Mouse (Mus musculus): ENCODE measurements around the gene Htr5b. TPM values are rescaled to one million over a fixed set of nuclear protein-coding genes. Genes with fewer than 3 reads are reported as not detected.

The Htr5b gene
- polyA plus RNA-seq, 2 experiments, result 0.44 to 0.62 TPM

DNA sequence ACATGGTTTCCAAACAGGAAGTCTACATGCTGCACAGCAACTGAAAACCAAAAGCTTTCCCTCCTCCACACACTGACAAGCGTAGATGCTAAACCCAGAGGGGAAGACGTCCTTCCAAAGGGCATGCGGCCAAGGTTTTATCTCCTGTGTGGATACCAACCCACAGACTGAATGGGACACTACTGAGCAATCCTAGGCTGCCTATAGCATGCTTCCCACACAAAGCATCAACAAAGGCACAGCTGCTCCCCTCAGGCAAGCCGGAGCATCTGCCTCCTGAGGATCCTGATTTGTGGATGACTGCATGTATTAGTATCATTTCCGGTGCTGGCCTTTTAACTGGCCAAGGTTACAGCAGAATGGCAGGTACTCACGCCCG, 23.2 kb upstream of the Htr5b start:
- no peaks in the 10 kb centered on the region for H3K4me1 ChIP-seq (ENCODE audit: control insufficient read depth, insufficient read depth, low read length)
- H3K36me3 ChIP-seq (ENCODE audit: control insufficient read depth, insufficient read depth, low read length), result peaks cover 59% of the 10 kb centered on the region
- 90% methylated on average over 7 of the region's 7 CpGs for WGBS
- no peak for TF ChIP-seq POLR2A (IDR thresholded peaks at IDR 0.05; ENCODE audit: borderline replicate concordance, extremely low read depth, insufficient read depth, insufficient read length)
- ATAC-seq (ENCODE audit: low FRiP score, low read depth) (no peak), DNase-seq (ENCODE audit: low spot score) (no peak)
- H3K27ac ChIP-seq (replicated peaks; ENCODE audit: low read depth, low read length), result no peak overlapping the region
- H3K4me2 ChIP-seq (replicated peaks; ENCODE audit: low read depth, low read length, severe bottlenecking), result no peak overlapping the region
- no peak overlapping the region for H3K4me3 ChIP-seq (replicated peaks; ENCODE audit: low read length)
- H3K9me3 ChIP-seq (ENCODE audit: control insufficient read depth, low read length), result no peaks in the 10 kb centered on the region
- no peaks in the 10 kb centered on the region for H3K27me3 ChIP-seq (ENCODE audit: control insufficient read depth, insufficient read depth, low read length)
- H3K9ac ChIP-seq (ENCODE audit: low read depth, low read length, severe bottlenecking), result no peak overlapping the region

- ATAC-seq (ENCODE audit: low FRiP score, low read depth) (no peak), DNase-seq (ENCODE audit: low spot score) (no peak)
- Histone ChIP-seq H3K4me1 (ENCODE audit: control insufficient read depth, insufficient read depth, low read length) (no peaks in the 10 kb centered on the region), H3K4me3 (replicated peaks; ENCODE audit: low read length) (no peak overlapping the region), H3K27me3 (ENCODE audit: control insufficient read depth, insufficient read depth, low read length) (no peaks in the 10 kb centered on the region), H3K9me3 (ENCODE audit: control insufficient read depth, low read length) (no peaks in the 10 kb centered on the region), H3K4me2 (replicated peaks; ENCODE audit: low read depth, low read length, severe bottlenecking) (no peak overlapping the region), H3K9ac (ENCODE audit: low read depth, low read length, severe bottlenecking) (no peak overlapping the region), H3K27ac (replicated peaks; ENCODE audit: low read depth, low read length) (no peak overlapping the region), H3K36me3 (ENCODE audit: control insufficient read depth, insufficient read depth, low read length) (peaks cover 54% of the 10 kb centered on the region)
- no peak for TF ChIP-seq POLR2A (IDR thresholded peaks at IDR 0.05; ENCODE audit: borderline replicate concordance, extremely low read depth, insufficient read depth, insufficient read length)
- 85% methylated on average over 16 of the region's 16 CpGs for WGBS
These were observed 22.7 kb upstream of the Htr5b start for GRCm38 (mm10) chr1:121550801-121551456.

GRCm38 (mm10) chr1:121549456-121549855, 21.2 kb upstream of the Htr5b start:
- Histone ChIP-seq H3K27me3 (ENCODE audit: control insufficient read depth, insufficient read depth, low read length) (no peaks in the 10 kb centered on the region), H3K9ac (ENCODE audit: low read depth, low read length, severe bottlenecking) (no peak overlapping the region), H3K9me3 (ENCODE audit: control insufficient read depth, low read length) (no peaks in the 10 kb centered on the region), H3K4me1 (ENCODE audit: control insufficient read depth, insufficient read depth, low read length) (no peaks in the 10 kb centered on the region), H3K36me3 (ENCODE audit: control insufficient read depth, insufficient read depth, low read length) (peaks cover 40% of the 10 kb centered on the region), H3K4me2 (replicated peaks; ENCODE audit: low read depth, low read length, severe bottlenecking) (no peak overlapping the region), H3K4me3 (replicated peaks; ENCODE audit: low read length) (no peak overlapping the region), H3K27ac (replicated peaks; ENCODE audit: low read depth, low read length) (no peak overlapping the region)
- no peak for TF ChIP-seq POLR2A (IDR thresholded peaks at IDR 0.05; ENCODE audit: borderline replicate concordance, extremely low read depth, insufficient read depth, insufficient read length)
- DNase-seq (ENCODE audit: low spot score) (no peak), ATAC-seq (ENCODE audit: low FRiP score, low read depth) (no peak)
- WGBS, result 74% methylated on average over 4 of the region's 4 CpGs

- TF ChIP-seq POLR2A (IDR thresholded peaks at IDR 0.05; ENCODE audit: borderline replicate concordance, extremely low read depth, insufficient read depth, insufficient read length), result no peak
- Histone ChIP-seq H3K27ac (replicated peaks; ENCODE audit: low read depth, low read length) (no peak overlapping the region), H3K9me3 (ENCODE audit: control insufficient read depth, low read length) (no peaks in the 10 kb centered on the region), H3K4me3 (replicated peaks; ENCODE audit: low read length) (no peak overlapping the region), H3K27me3 (ENCODE audit: control insufficient read depth, insufficient read depth, low read length) (no peaks in the 10 kb centered on the region), H3K9ac (ENCODE audit: low read depth, low read length, severe bottlenecking) (no peak overlapping the region), H3K4me1 (ENCODE audit: control insufficient read depth, insufficient read depth, low read length) (no peaks in the 10 kb centered on the region), H3K4me2 (replicated peaks; ENCODE audit: low read depth, low read length, severe bottlenecking) (no peak overlapping the region), H3K36me3 (ENCODE audit: control insufficient read depth, insufficient read depth, low read length) (peaks cover 34% of the 10 kb centered on the region)
- ATAC-seq (ENCODE audit: low FRiP score, low read depth), result no peak
- WGBS, result 91% methylated on average over 4 of the region's 4 CpGs
- no peak for DNase-seq (ENCODE audit: low spot score)
These were observed 20.4 kb upstream of the Htr5b start for GRCm38 (mm10) chr1:121548667-121549066.

DNA sequence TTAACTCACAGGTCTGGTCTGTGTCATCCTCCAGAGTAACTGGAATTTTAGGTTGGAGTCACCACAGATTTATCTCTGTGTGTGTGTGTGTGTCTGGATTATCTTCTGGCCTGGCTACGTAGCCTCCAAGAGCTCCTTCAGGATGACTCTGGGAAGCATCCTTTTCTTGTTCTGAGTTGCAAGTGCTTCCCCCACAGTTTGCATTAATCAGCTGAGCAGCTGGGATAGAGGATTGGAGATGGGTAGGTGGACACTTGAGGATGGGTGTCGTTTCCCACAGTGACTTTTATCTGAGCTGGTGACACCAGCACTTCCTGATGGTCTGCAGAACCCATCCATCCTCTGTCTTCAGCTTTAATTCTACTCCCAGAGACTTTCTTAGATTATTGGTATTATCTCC, 18.6 kb upstream of the Htr5b start:
- H3K27ac ChIP-seq (replicated peaks; ENCODE audit: low read depth, low read length), result no peak overlapping the region
- TF ChIP-seq POLR2A (IDR thresholded peaks at IDR 0.05; ENCODE audit: borderline replicate concordance, extremely low read depth, insufficient read depth, insufficient read length), result no peak
- DNase-seq (ENCODE audit: low spot score) (no peak), ATAC-seq (ENCODE audit: low FRiP score, low read depth) (no peak)
- H3K36me3 ChIP-seq (ENCODE audit: control insufficient read depth, insufficient read depth, low read length), result peaks cover 19% of the 10 kb centered on the region
- no peak overlapping the region for H3K9ac ChIP-seq (ENCODE audit: low read depth, low read length, severe bottlenecking)
- no peaks in the 10 kb centered on the region for H3K27me3 ChIP-seq (ENCODE audit: control insufficient read depth, insufficient read depth, low read length)
- no peak overlapping the region for H3K4me3 ChIP-seq (replicated peaks; ENCODE audit: low read length)
- no peak overlapping the region for H3K4me2 ChIP-seq (replicated peaks; ENCODE audit: low read depth, low read length, severe bottlenecking)
- WGBS, result 57% methylated on average over 2 of the region's 2 CpGs
- no peaks in the 10 kb centered on the region for H3K9me3 ChIP-seq (ENCODE audit: control insufficient read depth, low read length)
- no peaks in the 10 kb centered on the region for H3K4me1 ChIP-seq (ENCODE audit: control insufficient read depth, insufficient read depth, low read length)

All from limb, embryonic 14.5 days (tissue).